Mouse (Mus musculus) retina, adult 2 months (tissue): ENCODE results near the gene 1700001O22Rik.

Experiments
- DNase-seq: peaks from one replicate; pipeline ENCODE4 v3.0.0-alpha.2; 2012; ENCODE audit warnings: low read depth, low spot score

Gene 1700001O22Rik

GRCm38 (mm10) chr2:30816383-30816782 lies 12.9 kb upstream of the 1700001O22Rik start:
- no peak for DNase-seq

GRCm38 (mm10) chr2:30810573-30810972 lies 7.1 kb upstream of the 1700001O22Rik start:
- DNase-seq: no peak

DNA sequence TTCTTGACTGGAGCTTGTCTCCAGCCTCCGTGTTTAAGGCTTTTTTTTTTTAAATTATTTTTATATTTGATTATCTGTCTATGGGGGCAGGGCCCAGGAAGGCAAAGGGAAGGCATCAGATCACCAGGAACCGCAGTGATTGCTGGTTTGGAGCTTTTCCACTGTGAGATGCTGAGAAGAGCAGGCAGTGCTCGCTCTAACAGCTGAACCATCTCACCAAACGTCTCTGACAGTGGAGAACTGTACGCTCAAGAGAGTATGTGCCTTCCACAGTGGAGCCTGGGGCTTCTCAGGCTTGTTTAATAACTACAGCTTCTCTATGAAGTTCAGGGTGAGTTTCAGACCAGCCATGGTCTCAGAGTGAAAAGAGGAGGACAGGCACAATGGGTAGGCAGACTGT lies 6.0 kb upstream of the 1700001O22Rik start:
- no peak for DNase-seq

DNA sequence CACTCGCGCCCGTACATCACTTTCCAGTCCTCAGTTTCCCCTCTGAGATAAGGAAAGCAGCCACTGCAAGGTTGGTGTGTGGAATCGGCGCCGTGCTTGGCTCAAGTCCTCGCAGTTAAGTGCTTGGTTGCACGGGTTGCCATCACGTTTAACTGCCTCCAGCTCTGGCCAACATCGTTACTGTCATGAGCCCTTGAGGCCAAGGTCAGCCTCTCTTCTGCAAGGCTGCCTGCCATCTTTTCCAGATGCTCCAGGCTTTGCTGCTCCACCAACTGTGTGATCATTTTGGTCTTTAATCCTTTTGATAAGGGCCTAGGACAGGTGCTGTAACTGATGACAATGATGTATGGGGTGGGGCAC lies 4.8 kb upstream of the 1700001O22Rik start:
- DNase-seq: no peak

DNA sequence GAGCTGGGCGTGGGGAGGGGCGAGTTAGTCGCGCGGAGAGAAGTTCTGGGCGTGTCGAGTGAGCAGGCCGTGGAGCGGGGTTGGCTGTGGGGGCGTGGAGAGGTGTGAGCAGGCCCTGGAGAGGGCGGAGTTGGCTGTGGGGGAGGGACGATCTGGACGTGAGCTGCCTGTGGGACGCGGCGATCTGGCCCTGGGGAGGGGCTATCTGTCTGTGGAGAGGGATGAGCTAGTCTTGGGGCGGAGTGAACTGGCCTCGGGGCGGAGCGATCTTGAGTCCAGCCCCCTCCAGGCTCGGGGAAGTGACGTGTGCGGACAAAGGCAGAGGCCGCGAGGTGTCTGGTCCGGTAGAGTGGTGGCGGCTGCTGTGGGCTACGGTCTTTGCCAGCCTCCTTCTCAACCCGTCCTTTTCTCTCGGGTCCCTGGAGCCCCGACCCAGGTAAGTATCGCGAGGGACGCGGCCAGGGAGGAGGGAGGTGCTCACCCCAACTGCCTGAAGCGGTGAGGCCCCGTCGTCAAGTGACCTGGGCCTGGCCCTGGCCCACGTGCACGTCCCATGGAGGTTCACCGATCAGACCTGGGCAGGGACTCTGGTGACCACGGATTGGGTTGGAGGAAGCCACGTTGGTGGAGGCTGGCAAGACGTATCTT lies 4.3 kb upstream of the 1700001O22Rik start, which contains the start of gene Ntmt1:
Gene Ntmt1, plus strand, starts transcription at position 179 of the 648 bp plus-strand sequence.
- DNase-seq: peak; percentile 97

GRCm38 (mm10) chr2:30807147-30807647 lies 3.7 kb upstream of the 1700001O22Rik start:
- DNase-seq: no peak

GRCm38 (mm10) chr2:30805983-30806382 lies 2.5 kb upstream of the 1700001O22Rik start:
- DNase-seq: no peak

GRCm38 (mm10) chr2:30801067-30801852 lies 2.2 kb downstream of the 1700001O22Rik start:
- no peak for DNase-seq

GRCm38 (mm10) chr2:30800671-30801066 lies 2.8 kb downstream of the 1700001O22Rik start:
- DNase-seq: no peak

- no peak for DNase-seq
Observed at GRCm38 (mm10) chr2:30799456-30799855, 4.0 kb downstream of the 1700001O22Rik start.

DNA sequence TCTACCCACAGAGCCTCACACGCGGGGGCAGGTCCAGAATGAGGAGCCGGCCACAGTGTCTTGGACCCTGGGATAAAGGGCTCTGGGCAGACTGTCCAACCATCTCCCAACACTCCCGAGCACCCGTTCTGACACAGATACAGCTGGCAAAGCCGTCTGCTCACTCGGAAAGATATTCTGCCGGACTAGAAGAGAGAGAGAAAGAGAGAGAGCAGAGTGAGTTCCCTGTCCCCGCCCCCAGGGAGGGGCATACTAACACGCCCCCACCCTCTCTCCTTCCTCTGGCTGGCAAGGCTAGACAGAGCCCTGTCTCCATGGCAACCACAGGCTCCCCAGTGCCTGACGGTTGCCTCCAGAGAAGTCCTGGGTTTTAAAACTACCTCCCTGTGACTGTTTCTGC lies 7.1 kb downstream of the 1700001O22Rik start:
- peak; percentile 38 for DNase-seq

- DNase-seq: no peak
Observed at GRCm38 (mm10) chr2:30795889-30796275, 7.6 kb downstream of the 1700001O22Rik start.

- DNase-seq: no peak
Observed at GRCm38 (mm10) chr2:30795271-30795888, 8.1 kb downstream of the 1700001O22Rik start.

DNA sequence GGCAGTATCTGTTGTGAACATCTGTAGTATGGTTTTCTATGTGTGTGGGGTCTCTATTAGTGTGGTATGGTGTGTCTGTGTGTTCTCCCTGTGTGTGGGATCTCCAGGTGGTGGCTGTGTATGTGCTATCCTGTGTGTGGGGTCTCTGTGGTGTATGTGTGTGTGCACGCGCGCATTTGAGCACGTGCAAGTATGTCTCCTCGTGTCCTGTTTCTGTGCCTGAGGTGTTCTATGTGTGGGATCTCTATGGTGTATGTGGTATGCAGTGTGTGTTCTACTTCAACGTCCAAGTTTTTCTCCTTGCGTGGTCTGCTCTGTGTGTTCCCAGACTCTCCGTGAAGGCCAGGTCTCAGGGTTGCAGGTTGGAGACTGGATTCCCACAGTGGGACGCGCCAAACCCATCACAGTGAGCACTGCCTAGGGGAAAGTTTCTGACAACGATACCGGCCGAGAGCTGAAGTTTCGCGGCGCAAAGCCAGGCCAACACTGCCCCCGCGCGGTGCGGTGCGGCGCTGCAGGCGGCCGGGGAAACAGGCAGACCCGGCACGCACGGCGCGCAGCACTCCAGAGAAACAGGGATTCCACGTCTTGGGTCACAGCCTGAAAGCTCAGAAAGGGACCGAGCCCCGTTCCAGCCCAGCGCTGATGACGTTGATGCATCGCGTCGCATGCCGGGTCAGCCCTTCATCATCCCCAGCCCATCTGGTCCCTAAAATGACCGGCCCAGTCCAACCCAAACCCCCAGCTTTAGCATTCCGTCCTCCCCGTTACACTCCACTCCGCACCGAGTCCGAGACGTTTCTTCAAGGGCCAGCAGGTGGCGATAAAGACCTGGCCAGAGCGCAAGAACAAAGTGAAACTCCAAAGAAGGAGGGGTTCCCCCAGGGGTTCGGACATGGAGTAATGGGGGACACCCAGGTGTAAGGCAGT lies 9.0 kb downstream of the 1700001O22Rik start:
- DNase-seq: peak; percentile 77

- no peak for DNase-seq
Observed at GRCm38 (mm10) chr2:30792061-30792460, 11.4 kb downstream of the 1700001O22Rik start.

GRCm38 (mm10) chr2:30787466-30787865 lies 16.0 kb downstream of the 1700001O22Rik start:
- DNase-seq: no peak

GRCm38 (mm10) chr2:30784078-30784994 lies 19.1 kb downstream of the 1700001O22Rik start:
- DNase-seq: no peak

DNA sequence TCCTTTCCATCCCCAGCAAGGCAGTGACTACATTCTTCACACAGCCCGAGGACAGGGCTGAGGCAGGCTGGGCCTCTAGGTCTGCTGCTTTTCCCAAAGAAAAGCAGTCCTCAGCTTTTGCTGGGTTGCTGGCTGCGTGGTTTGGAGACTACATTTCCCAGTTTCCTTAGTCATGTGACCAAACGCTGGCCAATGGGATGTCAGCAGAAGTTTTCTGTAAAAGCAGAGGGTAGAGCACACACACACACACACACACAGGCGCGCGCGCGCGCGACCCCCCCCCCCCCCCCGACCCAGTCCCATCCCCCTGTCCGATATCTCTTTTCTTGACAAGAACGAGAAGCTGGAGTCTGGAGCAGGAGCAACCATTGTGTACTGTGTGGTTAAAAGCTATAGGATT lies 20.1 kb downstream of the 1700001O22Rik start:
- no peak for DNase-seq

- no peak for DNase-seq
Observed at GRCm38 (mm10) chr2:30782312-30783290, 20.9 kb downstream of the 1700001O22Rik start.
